Mouse (Mus musculus): ENCODE results near the gene Klhl18. TPM values are rescaled to one million over a fixed set of nuclear protein-coding genes. Genes with fewer than 3 reads are reported as not detected.

The Klhl18 gene
- polyA plus RNA-seq, 1 experiment from 2014 or later = 29.0 TPM

DNA sequence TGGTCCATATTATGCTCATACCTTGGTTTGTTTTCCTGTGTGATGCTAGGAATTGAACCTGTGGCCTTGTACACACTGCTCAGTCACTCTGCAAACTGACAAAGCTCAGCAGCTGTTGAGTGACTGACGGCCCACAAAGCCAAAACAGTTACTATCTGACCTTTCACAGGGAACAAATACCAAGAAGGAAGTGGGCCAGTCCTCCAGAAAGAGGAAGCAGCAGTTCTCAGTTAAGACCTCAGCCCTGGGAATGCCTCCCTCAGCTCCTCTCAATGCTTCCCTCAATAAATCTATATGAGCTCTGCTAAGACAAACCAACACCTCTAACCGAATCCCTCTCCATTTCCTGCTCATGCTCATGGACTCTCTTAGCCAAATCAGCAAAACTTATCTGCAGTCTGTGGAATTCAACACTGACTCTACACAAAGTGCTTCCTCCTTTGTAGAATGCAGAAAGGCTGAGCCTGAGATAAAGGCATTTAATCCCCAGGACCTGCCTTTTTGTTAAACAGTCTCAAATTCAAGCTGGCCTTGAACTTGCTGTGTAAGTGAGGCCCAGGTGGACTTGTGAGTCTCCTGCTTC is 17.3 kb downstream of the Klhl18 start:
- no peaks in the 10 kb centered on the region for H3K27me3 ChIP-seq (replicated peaks)
- WGBS = 79% methylated on average over 2 of the region's 2 CpGs
- no peak overlapping the region for H3K27ac ChIP-seq
- no peak overlapping the region for H3K9ac ChIP-seq
- no peaks in the 10 kb centered on the region for H3K4me1 ChIP-seq
- no peak overlapping the region for H3K4me2 ChIP-seq
- ATAC-seq (replicated peaks) = no peak
- no peak overlapping the region for H3K4me3 ChIP-seq
- H3K9me3 ChIP-seq = no peaks in the 10 kb centered on the region
- H3K36me3 ChIP-seq (replicated peaks) = 0 out of 2 replicates have a peak, but pooled peaks cover 2% of the 10 kb centered on the region

DNA sequence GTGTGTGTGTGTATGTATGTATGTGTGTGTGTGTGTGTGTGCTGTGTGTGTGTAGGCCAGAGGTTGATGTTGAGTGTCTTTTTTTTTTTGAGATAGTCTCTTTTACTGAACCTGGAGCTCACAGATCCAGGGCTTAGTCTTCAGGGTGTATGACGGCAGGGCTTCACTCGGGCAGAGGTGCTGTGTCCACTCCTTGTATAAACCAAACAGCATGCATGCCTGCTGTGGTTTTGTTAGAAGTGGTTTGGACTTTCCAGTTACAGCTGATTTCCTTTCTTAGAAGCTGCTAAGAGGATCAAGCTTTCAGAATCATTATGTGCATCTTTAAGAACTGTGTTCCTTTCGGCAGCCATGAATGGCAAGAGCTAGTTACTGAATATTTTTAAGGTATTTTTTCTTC is 18.6 kb downstream of the Klhl18 start:
- Histone ChIP-seq H3K9me3 (no peaks in the 10 kb centered on the region), H3K4me3 (no peak overlapping the region), H3K4me2 (no peak overlapping the region), H3K36me3 (replicated peaks) (0 out of 2 replicates have a peak, but pooled peaks cover 2% of the 10 kb centered on the region), H3K27me3 (replicated peaks) (no peaks in the 10 kb centered on the region), H3K4me1 (no peaks in the 10 kb centered on the region), H3K27ac (no peak overlapping the region), H3K9ac (no peak overlapping the region)
- no peak for ATAC-seq (replicated peaks)
- WGBS = 69% methylated on average over 3 of the region's 3 CpGs

DNA sequence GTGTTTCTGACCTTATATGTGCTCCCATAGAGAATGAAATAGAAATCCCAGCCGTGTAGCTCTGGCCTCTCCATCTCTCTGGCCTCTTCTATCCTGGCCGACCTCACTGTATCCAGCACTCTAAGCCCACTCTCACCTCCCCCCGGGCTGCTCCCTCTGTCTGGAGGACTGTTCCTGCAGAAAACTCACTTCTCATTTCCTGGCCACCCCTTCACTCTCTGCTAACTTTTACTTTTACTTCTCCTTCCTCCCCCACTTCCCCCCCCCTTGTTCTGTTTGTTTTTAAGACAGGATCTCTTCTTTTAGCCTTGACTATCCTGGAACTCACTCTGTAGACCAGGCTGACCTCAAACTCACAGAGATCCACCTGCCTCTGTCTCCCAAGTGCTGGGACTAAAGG is 24.0 kb downstream of the Klhl18 start:
- no peaks in the 10 kb centered on the region for H3K27me3 ChIP-seq (replicated peaks)
- no peak overlapping the region for H3K4me2 ChIP-seq
- H3K9ac ChIP-seq = no peak overlapping the region
- H3K27ac ChIP-seq = no peak overlapping the region
- peaks cover 6% of the 10 kb centered on the region; the same call in 1 of the 2 replicates for H3K36me3 ChIP-seq (replicated peaks)
- no peak for ATAC-seq (replicated peaks)
- peaks cover 5% of the 10 kb centered on the region for H3K4me1 ChIP-seq
- WGBS = 85% methylated on average over 3 of the region's 3 CpGs
- no peaks in the 10 kb centered on the region for H3K9me3 ChIP-seq
- no peak overlapping the region for H3K4me3 ChIP-seq

DNA sequence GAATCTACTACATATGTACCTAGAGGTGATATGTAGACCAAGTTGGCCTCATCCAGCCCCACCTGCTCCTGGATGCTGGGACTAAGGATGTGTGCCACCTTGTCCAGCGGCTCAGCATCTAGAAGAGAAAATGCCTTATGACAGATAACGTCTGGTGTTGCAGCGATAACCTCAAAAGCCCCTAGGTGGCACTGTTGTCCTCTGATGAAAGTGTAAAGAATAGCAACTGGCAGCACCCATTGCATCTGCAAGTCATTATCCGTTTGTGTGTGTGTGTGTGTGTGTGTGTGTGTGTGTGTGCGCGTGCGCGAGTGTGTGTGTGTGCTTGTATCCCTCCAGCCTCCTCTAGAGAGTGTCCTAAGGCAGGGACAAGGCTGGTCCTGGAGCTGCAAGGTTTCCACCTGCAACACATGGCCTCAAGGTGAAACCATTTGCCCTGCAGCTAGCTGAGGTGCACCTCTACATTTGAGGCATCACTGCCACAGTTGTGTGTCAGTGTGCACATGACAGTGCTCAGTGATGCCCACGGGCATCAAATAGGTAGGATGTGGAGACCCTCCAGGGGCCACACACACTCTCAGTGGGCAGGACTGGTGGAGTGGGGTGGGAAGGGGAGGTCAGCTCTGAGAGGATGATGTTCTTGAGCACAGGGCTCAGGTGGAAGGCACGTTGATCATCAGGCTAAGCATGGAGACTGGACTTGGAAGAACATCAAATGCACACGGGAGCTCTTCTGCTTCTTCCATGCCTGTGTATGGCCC is 27.5 kb downstream of the Klhl18 start:
- 0 out of 2 replicates have a peak overlapping the region, but pooled peaks have one; percentile 24 for H3K27ac ChIP-seq
- WGBS = 31% methylated on average over 11 of the region's 11 CpGs
- peaks cover 5% of the 10 kb centered on the region for H3K4me1 ChIP-seq
- peaks cover 7% of the 10 kb centered on the region; the same call in 1 of the 2 replicates for H3K36me3 ChIP-seq (replicated peaks)
- H3K9me3 ChIP-seq = no peaks in the 10 kb centered on the region
- no peaks in the 10 kb centered on the region for H3K27me3 ChIP-seq (replicated peaks)
- H3K4me3 ChIP-seq = no peak overlapping the region
- H3K4me2 ChIP-seq = no peak overlapping the region
- peak; percentile 82 for ATAC-seq (replicated peaks)
- no peak overlapping the region for H3K9ac ChIP-seq

DNA sequence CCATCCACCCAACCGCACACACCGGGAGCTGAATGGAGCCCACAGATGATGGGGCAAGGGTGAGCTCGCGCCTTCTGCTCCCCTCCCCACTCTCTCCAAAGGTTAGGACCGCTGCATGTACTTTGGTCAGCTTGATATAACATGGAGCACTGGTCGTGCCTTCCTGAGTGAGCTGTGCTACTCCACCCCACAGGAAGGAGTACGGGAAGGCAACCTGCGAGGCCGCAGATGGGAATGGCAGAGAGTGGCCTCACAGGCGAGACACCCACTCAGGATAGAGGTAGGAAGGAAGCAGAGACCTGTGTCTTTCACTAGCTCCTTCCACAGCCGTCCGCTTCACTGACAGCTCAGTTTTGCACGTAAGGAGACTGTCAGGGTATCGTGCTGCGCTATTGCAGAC is 28.1 kb downstream of the Klhl18 start:
- ATAC-seq (replicated peaks) = 0 out of 2 replicates have a peak, but pooled peaks have one; percentile 14
- peaks cover 7% of the 10 kb centered on the region; the same call in 1 of the 2 replicates for H3K36me3 ChIP-seq (replicated peaks)
- no peaks in the 10 kb centered on the region for H3K9me3 ChIP-seq
- WGBS = 86% methylated on average over 15 of the region's 15 CpGs
- H3K27ac ChIP-seq = no peak overlapping the region
- H3K4me3 ChIP-seq = no peak overlapping the region
- peaks cover 5% of the 10 kb centered on the region for H3K4me1 ChIP-seq
- H3K4me2 ChIP-seq = no peak overlapping the region
- no peak overlapping the region for H3K9ac ChIP-seq
- no peaks in the 10 kb centered on the region for H3K27me3 ChIP-seq (replicated peaks)

DNA sequence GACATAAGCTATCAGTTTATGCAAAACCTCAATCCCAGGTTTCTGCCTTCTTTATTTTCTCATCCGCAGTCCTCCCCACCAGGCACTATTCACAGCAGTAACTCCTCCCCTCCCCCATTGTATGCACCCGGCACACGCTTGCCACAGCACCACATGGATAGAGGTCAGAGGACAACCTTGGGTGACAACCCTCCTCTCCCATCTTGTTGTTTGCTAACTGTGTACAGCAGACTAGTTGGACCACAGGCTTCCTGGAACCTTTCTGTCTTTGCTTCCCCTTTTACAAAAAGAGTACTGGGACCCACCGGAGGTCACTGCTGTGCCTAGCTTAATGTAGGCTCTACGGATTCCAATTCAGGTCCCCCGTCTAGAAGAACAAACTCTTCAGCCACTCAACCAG is 35.9 kb downstream of the Klhl18 start:
- WGBS = 92% methylated on average over 6 of the region's 6 CpGs
- no peak for ATAC-seq (replicated peaks)
- no peak overlapping the region for H3K4me2 ChIP-seq
- no peak overlapping the region for H3K27ac ChIP-seq
- H3K27me3 ChIP-seq (replicated peaks) = no peaks in the 10 kb centered on the region
- H3K4me3 ChIP-seq = no peak overlapping the region
- H3K9ac ChIP-seq = no peak overlapping the region
- peaks cover 10% of the 10 kb centered on the region; the same call in 1 of the 2 replicates for H3K36me3 ChIP-seq (replicated peaks)
- no peaks in the 10 kb centered on the region for H3K9me3 ChIP-seq
- no peaks in the 10 kb centered on the region for H3K4me1 ChIP-seq

DNA sequence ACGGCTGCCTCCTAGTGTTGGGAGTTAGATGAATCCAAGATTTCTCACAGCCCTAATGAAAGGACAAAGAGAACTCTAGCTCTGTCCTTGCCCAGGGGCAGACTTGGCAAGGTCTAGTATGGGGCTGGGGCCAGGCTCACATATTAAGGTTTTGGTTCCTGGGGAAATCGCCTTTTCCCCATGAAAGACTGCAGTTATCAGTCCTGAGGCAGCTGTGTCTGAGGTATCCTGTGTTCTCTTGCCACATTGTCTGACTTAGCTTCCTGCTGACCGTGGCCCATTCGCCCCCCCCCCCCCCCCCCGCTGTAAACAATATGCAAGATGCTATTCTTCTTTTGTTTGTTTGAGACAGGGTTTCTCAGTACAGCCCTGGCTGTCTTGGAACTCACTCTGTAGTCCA is 36.4 kb downstream of the Klhl18 start:
- Histone ChIP-seq H3K4me3 (no peak overlapping the region), H3K4me2 (no peak overlapping the region), H3K9me3 (no peaks in the 10 kb centered on the region), H3K27me3 (replicated peaks) (no peaks in the 10 kb centered on the region), H3K4me1 (no peaks in the 10 kb centered on the region), H3K9ac (no peak overlapping the region), H3K36me3 (replicated peaks) (peaks cover 10% of the 10 kb centered on the region; the same call in 1 of the 2 replicates), H3K27ac (no peak overlapping the region)
- no peak for ATAC-seq (replicated peaks)
- WGBS = 72% methylated on average over 3 of the region's 5 CpGs

DNA sequence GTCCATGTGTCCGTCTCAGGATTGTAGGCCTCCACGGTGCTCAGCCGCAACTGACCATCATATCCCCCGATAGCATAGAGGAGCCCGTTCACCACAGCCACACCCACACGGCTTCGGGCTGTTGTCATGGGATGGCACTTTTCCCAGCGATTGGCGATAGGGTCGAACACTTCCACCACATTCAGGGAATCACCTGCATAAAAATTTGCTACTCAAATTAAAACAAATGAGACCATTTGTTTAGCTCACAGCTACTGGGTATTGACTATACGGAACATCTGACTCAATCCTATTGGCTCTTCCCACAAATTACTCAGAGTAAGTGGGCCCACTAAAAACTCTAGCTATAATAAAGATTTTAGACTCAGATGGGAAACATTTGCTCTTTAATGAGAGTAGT is 40.5 kb downstream of the Klhl18 start:
- 97% methylated on average over 11 of the region's 11 CpGs for WGBS
- H3K4me1 ChIP-seq = no peaks in the 10 kb centered on the region

DNA sequence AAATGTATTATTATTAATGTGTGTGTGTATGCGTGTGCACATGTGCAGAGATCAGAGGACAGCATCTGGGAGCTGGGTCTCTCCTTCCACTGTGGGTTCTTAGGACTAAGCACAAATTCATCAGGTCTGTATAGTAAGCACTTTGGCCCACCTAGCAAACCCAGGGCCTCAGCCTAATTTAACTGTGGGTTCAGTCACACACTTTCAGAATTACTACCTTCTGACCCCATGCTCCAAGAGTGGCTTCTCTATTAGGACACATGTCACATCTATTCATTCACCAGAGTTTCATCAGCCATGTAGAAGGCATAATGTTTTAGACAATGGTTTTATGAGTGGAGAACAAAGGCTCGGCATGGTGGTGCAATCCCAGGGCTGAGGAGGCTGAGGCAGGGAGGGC is 43.4 kb downstream of the Klhl18 start:
- no peaks in the 10 kb centered on the region for H3K4me1 ChIP-seq
- WGBS = 97% methylated on average over 2 of the region's 2 CpGs
- no peak for ATAC-seq (replicated peaks)
- no peak overlapping the region for H3K4me3 ChIP-seq
- H3K4me2 ChIP-seq = no peak overlapping the region
- H3K9me3 ChIP-seq = no peaks in the 10 kb centered on the region
- no peak overlapping the region for H3K27ac ChIP-seq
- H3K9ac ChIP-seq = no peak overlapping the region
- H3K27me3 ChIP-seq (replicated peaks) = no peaks in the 10 kb centered on the region
- H3K36me3 ChIP-seq (replicated peaks) = peaks cover 26% of the 10 kb centered on the region; the same call in 1 of the 2 replicates

More for the DNA sequence above, 40.5 kb downstream of the Klhl18 start:
- H3K27ac ChIP-seq = no peak overlapping the region
- no peaks in the 10 kb centered on the region for H3K27me3 ChIP-seq (replicated peaks)
- no peak for ATAC-seq (replicated peaks)
- H3K9ac ChIP-seq = no peak overlapping the region
- H3K9me3 ChIP-seq = no peaks in the 10 kb centered on the region
- H3K4me3 ChIP-seq = no peak overlapping the region
- H3K36me3 ChIP-seq (replicated peaks) = peaks cover 12% of the 10 kb centered on the region; the same call in 1 of the 2 replicates
- no peak overlapping the region for H3K4me2 ChIP-seq

DNA sequence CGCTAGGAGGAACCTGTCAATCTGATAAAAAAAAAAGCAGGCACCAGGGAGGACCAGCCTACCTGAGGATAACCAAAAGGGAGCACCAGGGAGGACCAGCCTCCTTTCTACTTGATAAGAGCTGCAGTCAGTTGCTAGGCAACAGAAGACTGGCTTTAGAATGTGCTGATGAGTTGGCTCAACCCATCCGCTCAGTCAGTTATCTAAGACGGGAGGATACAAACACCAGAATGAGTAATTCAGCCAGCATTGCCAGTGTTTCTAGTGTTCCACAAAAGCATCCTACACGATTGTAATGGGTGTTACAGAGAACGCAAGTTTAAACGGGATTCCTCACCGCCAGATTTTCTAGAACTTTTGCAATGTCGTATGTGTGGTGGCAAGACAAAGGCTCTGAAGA is 45.3 kb downstream of the Klhl18 start:
- Histone ChIP-seq H3K9me3 (no peaks in the 10 kb centered on the region), H3K4me1 (no peaks in the 10 kb centered on the region), H3K36me3 (replicated peaks) (peaks cover 33% of the 10 kb centered on the region; the same call in 1 of the 2 replicates), H3K27ac (no peak overlapping the region), H3K27me3 (replicated peaks) (no peaks in the 10 kb centered on the region), H3K9ac (no peak overlapping the region), H3K4me3 (no peak overlapping the region), H3K4me2 (no peak overlapping the region)
- no peak for ATAC-seq (replicated peaks)
- 68% methylated on average over 8 of the region's 8 CpGs for WGBS

DNA sequence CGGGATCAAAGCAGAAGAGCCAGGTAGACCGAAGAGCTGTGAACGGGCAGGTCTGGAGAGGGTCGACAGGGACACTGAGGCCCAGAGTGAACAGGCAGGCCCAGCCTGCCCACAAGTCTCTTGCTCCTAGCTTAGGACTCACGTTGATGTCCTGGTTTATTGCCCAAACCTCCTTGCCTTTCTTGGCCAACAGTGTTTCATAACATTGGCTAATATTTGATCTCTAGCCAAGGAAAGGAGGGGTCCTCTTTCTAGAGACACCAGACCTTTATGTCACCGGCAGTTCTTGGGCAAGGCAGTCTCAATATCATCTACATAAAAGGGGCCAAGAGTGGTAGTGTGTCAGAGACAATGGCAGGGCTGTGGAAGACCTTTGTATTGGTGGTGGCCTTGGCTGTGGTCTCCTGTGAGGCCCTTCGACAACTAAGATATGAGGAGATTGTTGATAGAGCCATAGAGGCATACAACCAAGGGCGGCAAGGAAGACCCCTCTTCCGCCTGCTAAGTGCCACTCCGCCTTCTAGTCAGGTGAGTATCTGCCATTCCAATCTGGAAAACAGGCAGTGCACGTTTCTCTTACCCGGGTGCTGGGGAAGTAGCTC is 56.9 kb downstream of the Klhl18 start, which contains the start of gene Ngp:
TSS of gene Ngp (plus strand) at position 237 of the 602 bp plus-strand sequence.
- WGBS = 92% methylated on average over 12 of the region's 12 CpGs
- Histone ChIP-seq H3K27ac (no peak within 1 kb of the TSS), H3K4me3 (no peak within 1 kb of the TSS), H3K9me3 (no peaks in the 10 kb centered on the region), H3K4me2 (no peak within 1 kb of the TSS), H3K27me3 (replicated peaks) (no peaks in the 10 kb centered on the region), H3K9ac (no peak within 1 kb of the TSS), H3K4me1 (no peaks in the 10 kb centered on the region), H3K36me3 (replicated peaks) (no peaks in the 10 kb centered on the region)
- no peak for ATAC-seq (replicated peaks)

DNA sequence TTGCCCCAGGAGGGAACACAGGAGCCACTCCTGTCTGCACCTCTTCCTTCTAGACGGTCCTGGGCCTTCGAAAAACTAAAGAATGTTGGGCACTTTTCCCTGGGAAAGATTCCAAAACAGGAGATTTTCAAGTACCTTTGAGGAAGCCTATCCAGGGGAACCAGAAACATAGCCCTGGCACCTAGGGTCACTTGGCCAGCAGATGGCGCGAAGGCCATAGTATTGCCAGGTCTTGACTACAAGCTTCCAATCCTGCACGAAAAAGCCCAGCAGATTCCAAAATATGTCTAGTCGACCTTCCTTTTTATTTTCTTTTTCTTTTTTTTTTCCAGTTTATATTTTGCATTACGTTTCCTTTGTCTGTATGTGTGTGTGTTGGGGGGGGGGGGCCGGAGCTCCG is 62.7 kb downstream of the Klhl18 start:
- no peaks in the 10 kb centered on the region for H3K9me3 ChIP-seq
- no peak for ATAC-seq (replicated peaks)
- H3K4me1 ChIP-seq = peaks cover 4% of the 10 kb centered on the region; the same call in 1 of the 2 replicates
- H3K36me3 ChIP-seq (replicated peaks) = no peaks in the 10 kb centered on the region
- no peak overlapping the region for H3K9ac ChIP-seq
- H3K27me3 ChIP-seq (replicated peaks) = no peaks in the 10 kb centered on the region
- H3K27ac ChIP-seq = no peak overlapping the region
- no peak overlapping the region for H3K4me2 ChIP-seq
- H3K4me3 ChIP-seq = no peak overlapping the region
- 52% methylated on average over 9 of the region's 9 CpGs for WGBS

Measured in midbrain, embryonic 15.5 days (tissue).